Mouse (Mus musculus) lung, postnatal 10 days (tissue): Measurements from ENCODE around the gene Grin2b.

Experiments
- DNase-seq: peaks from one replicate; pipeline ENCODE4 v3.0.0; 2021

Gene Grin2b

GRCm38 (mm10) chr6:135680105-135680710, 493.1 kb downstream of the Grin2b start:
- no peak for DNase-seq

- no peak for DNase-seq
Measured at GRCm38 (mm10) chr6:135674380-135674779, 498.9 kb downstream of the Grin2b start.

GRCm38 (mm10) chr6:135672003-135672402, 501.3 kb downstream of the Grin2b start:
- no peak for DNase-seq
